In genomic region chr5:93236541-93236940, GRCm38 (mm10) we compare ENCODE assay signal across 26 mouse cellular contexts. TPM values are rescaled to one million over a fixed set of nuclear protein-coding genes. Genes with fewer than 3 reads are reported as not detected.
"Had no signal": no experiment of that assay in that cellular context is flagged by ENCODE, and none has a peak within 500 bp of the region (broad histone marks: within the 10 kb centered on the region; RNA-seq: fewer than 3 reads in every experiment).

No protein-coding gene starts in this region.

- H3K4me1 ChIP-seq: heart, embryonic 10.5 days; hindbrain, embryonic 12.5 days; intestine, embryonic 15.5 days; kidney, embryonic 15.5 days; limb, embryonic 15.5 days had no signal

- H3K27ac ChIP-seq: heart, embryonic 10.5 days; hindbrain, embryonic 10.5 days; hindbrain, embryonic 12.5 days; hindbrain, embryonic 14.5 days; intestine, embryonic 15.5 days; kidney, embryonic 15.5 days; kidney, postnatal 0 days; limb, embryonic 13.5 days; limb, embryonic 15.5 days; liver, embryonic 12.5 days; liver, embryonic 14.5 days had no signal

- H3K4me2 ChIP-seq: heart, embryonic 12.5 days; hindbrain, embryonic 12.5 days; hindbrain, embryonic 14.5 days; intestine, embryonic 15.5 days; kidney, embryonic 15.5 days; limb, embryonic 13.5 days; limb, embryonic 15.5 days; liver, embryonic 12.5 days had no signal

- H3K9me3 ChIP-seq: heart, embryonic 10.5 days; heart, embryonic 12.5 days; hindbrain, embryonic 10.5 days; hindbrain, embryonic 12.5 days; intestine, embryonic 15.5 days; kidney, embryonic 15.5 days; limb, embryonic 13.5 days; limb, embryonic 15.5 days; liver, embryonic 12.5 days had no signal

- ATAC-seq: inflammation-experienced regulatory T-cells, adult 6 months; intestine, embryonic 15.5 days; intestine, postnatal 0 days; liver, embryonic 12.5 days had no signal

- H3K4me3 ChIP-seq: heart, embryonic 10.5 days; heart, embryonic 12.5 days; hindbrain, embryonic 10.5 days; hindbrain, embryonic 12.5 days; intestine, embryonic 15.5 days; kidney, embryonic 15.5 days; limb, embryonic 13.5 days; limb, embryonic 15.5 days; liver, embryonic 12.5 days had no signal

- H3K9ac ChIP-seq: heart, embryonic 12.5 days; hindbrain, embryonic 12.5 days; hindbrain, embryonic 14.5 days; intestine, embryonic 15.5 days; kidney, embryonic 15.5 days; limb, embryonic 13.5 days; limb, embryonic 15.5 days; liver, embryonic 12.5 days; liver, embryonic 14.5 days had no signal

- H3K27me3 ChIP-seq: heart, embryonic 12.5 days; hindbrain, embryonic 12.5 days; intestine, embryonic 15.5 days; kidney, embryonic 15.5 days; limb, embryonic 13.5 days; limb, embryonic 15.5 days; liver, embryonic 12.5 days had no signal

- DNase-seq: gastrocnemius, postnatal 10 days; gastrocnemius, postnatal 25 days; heart, adult 18-20 months; heart, postnatal 10 days; heart, postnatal 4 days; kidney, adult 2 months; kidney, adult 9 months; kidney, postnatal 14 days; kidney, postnatal 36 days; lung, adult 18-20 months had no signal

- H3K36me3 ChIP-seq: heart, embryonic 10.5 days; heart, embryonic 12.5 days; hindbrain, embryonic 10.5 days; hindbrain, embryonic 12.5 days; intestine, embryonic 15.5 days; kidney, embryonic 15.5 days; limb, embryonic 13.5 days; limb, embryonic 15.5 days; liver, embryonic 12.5 days had no signal

RNA-seq across cellular contexts. Expression of gene 2010109A12Rik, which starts 30.2 kb away (rescaled TPM):
- polyA plus RNA-seq: large intestine, adult 2 months; liver, adult 2 months had no signal
